Mouse (Mus musculus) right cerebral cortex, adult 2 months (tissue): ENCODE data around the gene Gm13941.

Experiments
- DNase-seq, 2 experiments: peaks; one replicate each; pipeline ENCODE4 v3.0.0; 2021 to 2022; ENCODE audit warnings: low spot score in 2 of 2

The Gm13941 gene

DNA sequence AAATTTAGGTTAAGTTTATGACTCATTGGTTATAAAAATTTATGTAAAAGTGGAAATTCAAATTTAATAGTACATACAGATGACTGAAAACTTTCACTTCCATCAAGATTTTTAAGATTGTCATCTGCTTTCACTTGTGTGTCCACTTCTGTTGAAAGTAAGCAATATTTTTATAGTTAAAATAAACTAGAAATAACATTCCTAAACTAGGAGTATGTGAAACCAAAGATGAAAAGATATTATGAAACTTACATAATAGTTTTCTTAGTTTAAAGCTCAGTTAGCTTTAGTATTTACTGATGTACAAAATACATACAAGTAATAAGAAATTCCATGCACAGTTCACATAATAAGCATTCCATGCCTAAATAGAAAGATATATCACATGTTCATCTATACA, at the start of gene Gm13941:
Gene Gm13941 (minus strand): TSS at position 101 of the 400 bp plus-strand sequence.
- no peak for DNase-seq

DNA sequence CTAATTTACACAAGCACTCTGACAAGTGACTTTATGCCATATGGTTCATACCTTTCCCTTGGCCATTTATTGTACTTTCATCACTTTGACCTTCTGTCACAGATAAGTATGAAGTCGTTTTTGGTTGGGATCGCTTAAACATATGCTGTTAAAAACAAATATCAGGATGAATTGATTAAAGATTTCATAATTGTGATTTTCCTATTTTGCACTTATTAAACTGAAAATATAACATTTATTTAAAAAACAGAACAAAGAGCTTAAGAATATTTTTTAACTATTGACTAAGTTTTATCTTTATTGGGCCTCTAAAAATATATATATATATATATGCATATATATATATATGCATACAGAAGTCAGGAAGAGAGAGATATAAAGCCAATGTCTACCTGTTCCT, 47.1 kb upstream of the Gm13941 start, which contains the start of gene Gm15130:
Gene Gm15130 (minus strand): TSS at position 101 of the 400 bp plus-strand sequence.
- DNase-seq, result no peak

DNA sequence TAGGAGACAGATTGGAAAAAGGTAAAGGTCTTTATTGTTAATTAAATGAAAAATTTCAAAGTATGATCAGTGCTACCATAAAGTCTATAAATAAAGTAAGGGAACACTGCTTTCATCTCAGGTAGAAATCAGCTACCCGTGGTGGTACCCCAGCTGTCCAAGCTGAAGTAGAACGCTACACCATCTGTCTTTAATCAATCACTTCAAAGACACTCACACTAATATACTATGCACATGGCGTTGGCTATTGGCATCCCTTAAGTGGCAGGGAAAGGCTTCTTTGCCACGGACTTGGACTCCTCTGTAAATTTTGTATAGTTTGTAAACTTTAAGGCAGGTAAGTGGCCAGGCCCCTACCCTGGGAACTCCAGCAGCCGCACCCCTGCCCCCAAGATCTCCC, 30.0 kb upstream of the Gm13941 start:
- DNase-seq, result no peak

DNA sequence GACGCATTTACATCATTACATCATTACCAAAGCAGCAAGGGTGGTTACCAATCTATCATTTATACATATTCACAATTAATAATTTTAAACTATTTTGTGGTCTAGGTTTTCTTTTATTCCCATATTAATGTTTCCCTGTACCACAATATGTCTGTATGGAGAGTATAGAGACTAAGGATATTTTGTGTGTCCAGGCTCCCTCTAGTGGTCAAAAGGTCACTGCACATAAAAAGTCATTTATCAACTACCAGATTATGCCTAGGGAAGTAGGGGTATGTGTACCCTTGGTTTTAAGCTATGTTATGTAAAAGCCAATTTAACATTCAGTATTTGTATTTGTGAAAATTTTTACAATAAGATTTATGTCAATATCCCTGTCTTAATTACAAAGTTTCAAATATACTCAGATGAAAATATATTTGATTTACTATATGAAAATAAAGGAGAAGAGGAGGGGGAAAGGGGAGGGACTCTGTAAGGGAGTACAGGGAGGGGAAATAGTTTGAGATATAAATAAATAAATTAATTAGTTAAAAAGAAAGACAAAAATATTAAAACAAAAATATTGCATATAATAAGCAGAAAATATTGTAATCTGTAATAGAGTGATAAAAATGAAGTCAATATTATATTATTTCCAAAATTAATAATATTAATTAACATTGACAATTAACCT, 47.1 kb downstream of the Gm13941 start:
- peak; percentile 4 to 23 for DNase-seq
